Mouse (Mus musculus): ENCODE data around the gene Mrps22.

GRCm38 (mm10) chr9:98601837-98602359 lies 438 bp upstream of the Mrps22 start:
- TF ChIP-seq CTCF (IDR thresholded peaks at IDR 0.05; ENCODE audit: low read depth): no peak
- TF ChIP-seq EP300 (optimal IDR thresholded peaks at IDR 0.05): no peak
